ENCODE assay signal across 8 mouse cellular contexts in the genomic region with DNA sequence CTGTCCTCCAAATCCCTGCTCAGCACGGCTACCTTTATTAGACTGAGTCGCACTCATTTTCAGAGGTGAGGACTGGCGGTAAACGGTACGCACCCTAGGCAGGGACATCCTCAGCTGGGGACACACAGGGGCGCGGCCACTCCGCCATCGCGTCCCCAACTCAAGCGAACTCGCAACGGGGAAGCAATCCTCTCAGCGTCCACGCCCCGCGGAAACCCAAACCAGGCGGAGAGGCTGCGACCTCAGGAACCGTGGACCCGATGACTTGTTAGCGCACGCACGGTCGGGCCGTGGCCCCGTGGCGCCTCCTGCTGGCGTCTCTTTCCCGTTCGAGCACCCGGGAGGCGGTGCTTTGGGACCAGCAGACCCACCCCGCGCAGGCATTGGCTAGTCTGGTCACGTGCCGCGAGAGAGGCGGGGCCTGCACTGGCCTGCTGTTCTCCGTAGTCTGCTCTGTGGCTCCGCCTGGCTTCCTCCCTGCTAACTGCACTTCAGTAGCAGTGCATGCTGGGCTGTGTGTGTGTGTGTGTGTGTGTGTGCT. TPM values are rescaled to one million over a fixed set of nuclear protein-coding genes. Genes with fewer than 3 reads are reported as not detected.
DNase-seq lines count a peak whose midpoint lies in the region; ATAC-seq and TF ChIP-seq lines count a peak whose summit lies in the region.

No protein-coding gene starts in this region.

- peak overlapping the region; percentile 81 for H3K9ac ChIP-seq in heart, embryonic 12.5 days
- peak overlapping the region; percentile 70 for H3K9ac ChIP-seq in kidney, postnatal 0 days (ENCODE audit: low read depth, low read length)
- peak overlapping the region; percentile 60 for H3K9ac ChIP-seq in liver, embryonic 11.5 days (ENCODE audit: low read depth, low read length)
- H3K9ac ChIP-seq in stomach, embryonic 14.5 days (replicated peaks; ENCODE audit: low read depth, low read length) = peak overlapping the region; percentile 63

- peak overlapping the region; percentile 81 for H3K4me3 ChIP-seq in heart, embryonic 12.5 days
- H3K4me3 ChIP-seq in kidney, postnatal 0 days (replicated peaks; ENCODE audit: low read depth, low read length) = peak overlapping the region; percentile 62
- H3K4me3 ChIP-seq in liver, embryonic 11.5 days (ENCODE audit: low read depth, low read length) = peak overlapping the region; percentile 57
- H3K4me3 ChIP-seq in stomach, embryonic 14.5 days (ENCODE audit: low read depth, low read length) = peak overlapping the region; percentile 64

- H3K4me2 ChIP-seq in heart, embryonic 12.5 days = peak overlapping the region; percentile 92
- peak overlapping the region; percentile 91 for H3K4me2 ChIP-seq in kidney, postnatal 0 days (ENCODE audit: low read length)
- H3K4me2 ChIP-seq in liver, embryonic 11.5 days = peak overlapping the region; percentile 66
- H3K4me2 ChIP-seq in stomach, embryonic 14.5 days (replicated peaks; ENCODE audit: low read depth, low read length) = peak overlapping the region; percentile 63

- H3K27ac ChIP-seq in heart, embryonic 12.5 days (ENCODE audit: poor library complexity, severe bottlenecking) = peak overlapping the region; percentile 12; the same call in 1 of the 2 replicates
- H3K27ac ChIP-seq in kidney, postnatal 0 days = peak overlapping the region; percentile 58
- no peak overlapping the region for H3K27ac ChIP-seq in liver, embryonic 11.5 days (ENCODE audit: low read depth, low read length)
- H3K27ac ChIP-seq in stomach, embryonic 14.5 days (ENCODE audit: low read length) = no peak overlapping the region

- no peaks in the 10 kb centered on the region for H3K9me3 ChIP-seq in heart, embryonic 12.5 days (replicated peaks)
- H3K9me3 ChIP-seq in kidney, postnatal 0 days (replicated peaks; ENCODE audit: low read length) = no peaks in the 10 kb centered on the region
- no peaks in the 10 kb centered on the region for H3K9me3 ChIP-seq in liver, embryonic 11.5 days (ENCODE audit: control insufficient read depth, low read length)
- no peaks in the 10 kb centered on the region for H3K9me3 ChIP-seq in stomach, embryonic 14.5 days (ENCODE audit: control insufficient read depth, low read depth, low read length)

- peak; percentile 100 for TF ChIP-seq CTCF in kidney, postnatal 0 days (IDR thresholded peaks at IDR 0.05; ENCODE audit: low read depth)

- peak; percentile 98 for ATAC-seq in erythroblast, adult 5-6 weeks (replicated peaks; ENCODE audit: low FRiP score, poor library complexity, severe bottlenecking)
- peak; percentile 99 for ATAC-seq in heart, embryonic 12.5 days (ENCODE audit: insufficient number of reproducible peaks, low FRiP score)
- ATAC-seq in kidney, postnatal 0 days (replicated peaks; ENCODE audit: low FRiP score, low read depth) = peak; percentile 99
- ATAC-seq in liver, embryonic 11.5 days (replicated peaks; ENCODE audit: low FRiP score) = peak; percentile 97
- peak; percentile 98 for ATAC-seq in stomach, embryonic 14.5 days (ENCODE audit: insufficient number of reproducible peaks, insufficient read depth, low FRiP score, low read depth)

- H3K4me1 ChIP-seq in heart, embryonic 12.5 days (replicated peaks) = peaks cover 21% of the 10 kb centered on the region
- no peaks in the 10 kb centered on the region for H3K4me1 ChIP-seq in kidney, postnatal 0 days (replicated peaks; ENCODE audit: insufficient read depth, low read length)
- peaks cover 9% of the 10 kb centered on the region for H3K4me1 ChIP-seq in liver, embryonic 11.5 days (replicated peaks; ENCODE audit: control insufficient read depth, insufficient read depth, low read length)
- H3K4me1 ChIP-seq in stomach, embryonic 14.5 days (ENCODE audit: control insufficient read depth, insufficient read depth, low read length) = no peaks in the 10 kb centered on the region

- WGBS in heart, embryonic 12.5 days = under 1% methylated on average over 41 of the region's 41 CpGs
- under 1% methylated on average over 40 of the region's 41 CpGs for WGBS in kidney, postnatal 0 days
- under 1% methylated on average over 41 of the region's 41 CpGs for WGBS in liver, embryonic 11.5 days
- under 1% methylated on average over 40 of the region's 41 CpGs for WGBS in stomach, embryonic 14.5 days

- DNase-seq in A20 (ENCODE audit: low read depth, low spot score) = peak; percentile 98
- peak; percentile 99 for DNase-seq in brain, adult 2 months (ENCODE audit: low read depth, low spot score)
- DNase-seq in kidney, postnatal 0 days (ENCODE audit: low spot score) = peak; percentile 100
- DNase-seq in liver, embryonic 11.5 days (ENCODE audit: low spot score) = peak; percentile 97
- peak; percentile 99 for DNase-seq in naive thymus-derived CD4-positive, alpha-beta T cell, adult 2 months (ENCODE audit: low read depth)

- H3K27me3 ChIP-seq in heart, embryonic 12.5 days (replicated peaks) = no peaks in the 10 kb centered on the region
- no peaks in the 10 kb centered on the region for H3K27me3 ChIP-seq in kidney, postnatal 0 days (ENCODE audit: insufficient read depth, low read length)
- H3K27me3 ChIP-seq in liver, embryonic 11.5 days (replicated peaks; ENCODE audit: control insufficient read depth, insufficient read depth, low read length) = no peaks in the 10 kb centered on the region
- H3K27me3 ChIP-seq in stomach, embryonic 14.5 days (ENCODE audit: control insufficient read depth, insufficient read depth, low read length) = no peaks in the 10 kb centered on the region

- H3K36me3 ChIP-seq in heart, embryonic 12.5 days = no peaks in the 10 kb centered on the region
- H3K36me3 ChIP-seq in kidney, postnatal 0 days (ENCODE audit: insufficient read depth, low read length) = no peaks in the 10 kb centered on the region
- H3K36me3 ChIP-seq in liver, embryonic 11.5 days (ENCODE audit: control insufficient read depth, insufficient read depth, low read length) = no peaks in the 10 kb centered on the region
- H3K36me3 ChIP-seq in stomach, embryonic 14.5 days (ENCODE audit: control insufficient read depth, insufficient read depth, low read length) = no peaks in the 10 kb centered on the region

RNA-seq across cellular contexts. Expression of a gene that starts 35.0 kb away (rescaled TPM):
- 15.8 and 29.5 TPM in 2 replicates for total RNA-seq in erythroblast, adult 5-6 weeks (2015; ENCODE audit: low replicate concordance)
- 31.0 and 43.9 TPM in 2 replicates for total RNA-seq in erythroblast, adult 5-6 weeks (2017; ENCODE audit: low replicate concordance)
- 16.0 and 18.8 TPM in 2 replicates for polyA plus RNA-seq in heart, embryonic 12.5 days (2016; fragmentation: Nextera tagmentation; extraction: Ambion mirVana)
- 15.6 and 17.3 TPM in 2 replicates for polyA plus RNA-seq in kidney, postnatal 0 days (2015; fragmentation: Nextera tagmentation; extraction: Ambion mirVana)
- 17.9 and 19.2 TPM in 2 replicates for polyA plus RNA-seq in liver, embryonic 11.5 days (2014; fragmentation: Nextera tagmentation; extraction: Ambion mirVana)
- 20.9 and 22.4 TPM in 2 replicates for polyA plus RNA-seq in stomach, embryonic 14.5 days (2014; fragmentation: Nextera tagmentation; extraction: Ambion mirVana)

RNA-seq across cellular contexts. Expression of a gene that starts 55.7 kb away (rescaled TPM):
- total RNA-seq in erythroblast, adult 5-6 weeks (2015; ENCODE audit: low replicate concordance) = not detected in 2 replicates
- not detected in 2 replicates for total RNA-seq in erythroblast, adult 5-6 weeks (2017; ENCODE audit: low replicate concordance)
- 0.64 and 1.0 TPM in 2 replicates for polyA plus RNA-seq in heart, embryonic 12.5 days (2016; fragmentation: Nextera tagmentation; extraction: Ambion mirVana)
- 19.0 and 21.5 TPM in 2 replicates for polyA plus RNA-seq in kidney, postnatal 0 days (2015; fragmentation: Nextera tagmentation; extraction: Ambion mirVana)
- polyA plus RNA-seq in liver, embryonic 11.5 days (2014; fragmentation: Nextera tagmentation; extraction: Ambion mirVana) = 0.33 and 0.48 TPM in 2 replicates
- 17.3 and 17.9 TPM in 2 replicates for polyA plus RNA-seq in stomach, embryonic 14.5 days (2014; fragmentation: Nextera tagmentation; extraction: Ambion mirVana)

Comparison
In these comparisons a context has a peak if more than half of its experiments do, and no peak if none do; other contexts are left out.
1. H3K27ac ChIP-seq: peak in heart, embryonic 12.5 days (single experiment) and kidney, postnatal 0 days (single experiment); none in liver, embryonic 11.5 days (single experiment) and stomach, embryonic 14.5 days (single experiment).
2. Peak in every context shown above with its lines, with median percentiles within 50 percentile points of each other: DNase-seq, ATAC-seq, H3K4me2 ChIP-seq, H3K4me3 ChIP-seq and H3K9ac ChIP-seq.